Mouse (Mus musculus) liver, postnatal 0 days (tissue): ENCODE data around the gene Plcb3.

Experiments used
- CTCF ChIP-seq: sonication (generic); IDR thresholded peaks from 2 replicates; pipeline ENCODE4 v1.5.1; 2016; ENCODE audit warnings: antibody characterized with exemption, low read depth
- EP300 ChIP-seq: IDR thresholded peaks from 2 replicates; pipeline ENCODE4 v1.6.1; 2016; ENCODE audit warnings: antibody characterized with exemption, low read depth, mild to moderate bottlenecking

- TF ChIP-seq CTCF (no peak), EP300 (no peak)
These were observed 38.5 kb downstream of the Plcb3 start for GRCm38 (mm10) chr19:6937541-6938465.
